Mouse (Mus musculus) stomach, embryonic 14.5 days (tissue): ENCODE results near the gene Tlk1. TPM values are rescaled to one million over a fixed set of nuclear protein-coding genes. Genes with fewer than 3 reads are reported as not detected.

Experiments
- ATAC-seq: fragments of 200-750 bp; cut with Nextera tagmentation; 2 replicates; pipeline ENCODE4 v1.8.0; 2017; ENCODE audit warnings: low read depth, moderate TSS enrichment; ENCODE audit not compliant: insufficient number of reproducible peaks, insufficient read depth, low FRiP score
- H3K27ac ChIP-seq: fragments of 300-500 bp; sonication (generic); 2 replicates; pipeline ENCODE4 v1.5.1; 2014; ENCODE audit warnings: mild to moderate bottlenecking, low read length, moderate library complexity, mixed read lengths
- H3K27me3 ChIP-seq: fragments of 300-500 bp; sonication (generic); 2 replicates; pipeline ENCODE4 v1.6.1; 2014; ENCODE audit warnings: low read length, control low read depth, mixed read lengths; ENCODE audit not compliant: control insufficient read depth, insufficient read depth
- H3K36me3 ChIP-seq: fragments of 300-500 bp; sonication (generic); 2 replicates; pipeline ENCODE4 v1.6.1; 2014; ENCODE audit warnings: mild to moderate bottlenecking, control low read depth, low read length, moderate library complexity, mixed read lengths; ENCODE audit not compliant: control insufficient read depth, insufficient read depth
- H3K4me1 ChIP-seq: fragments of 300-500 bp; sonication (generic); 2 replicates; pipeline ENCODE4 v1.6.1; 2014; ENCODE audit warnings: low read length, control low read depth, mixed read lengths; ENCODE audit not compliant: control insufficient read depth, insufficient read depth
- H3K4me2 ChIP-seq: fragments of 300-500 bp; sonication (generic); replicated peaks from 2 replicates; pipeline ENCODE4 v1.6.1; 2014; ENCODE audit warnings: low read depth, low read length, control low read depth
- H3K4me3 ChIP-seq: fragments of 300-500 bp; sonication (generic); 2 replicates; pipeline ENCODE4 v1.5.1; 2014; ENCODE audit warnings: low read depth, low read length, control low read depth
- H3K9ac ChIP-seq: fragments of 300-500 bp; sonication (generic); replicated peaks from 2 replicates; pipeline ENCODE4 v1.6.1; 2014; ENCODE audit warnings: low read depth, mild to moderate bottlenecking, control low read depth, low read length, moderate library complexity, mixed read lengths
- H3K9me3 ChIP-seq: fragments of 300-500 bp; sonication (generic); 2 replicates; pipeline ENCODE4 v1.6.1; 2016; ENCODE audit warnings: low read depth, low read length, control low read depth; ENCODE audit not compliant: control insufficient read depth
- WGBS: fragments of 180-500 bp; shearing (Covaris S2); extraction: QIAGEN DNeasy Blood & Tissue Kit; methylation state at CpG from one replicate; pipeline ENCODE4 v1.1.7; 2014; 5-methylcytosine and 5-hydroxymethylcytosine counted together
- polyA plus RNA-seq: library from polyadenylated mRNA; unstranded; fragments of >200 nt; fragmentation: Nextera tagmentation; extraction: Ambion mirVana; gene quantifications from 2 replicates; pipeline ENCODE4 v1.2.1, GENCODE M21; 2014

Tlk1 gene
- polyA plus RNA-seq, 1 experiment from 2014 or later: 42.0 TPM

GRCm38 (mm10) chr2:70764734-70765133, 60.8 kb downstream of the Tlk1 start:
- WGBS: 60% methylated on average over 7 of the region's 7 CpGs
- Histone ChIP-seq H3K4me2 (no peak overlapping the region), H3K9me3 (no peaks in the 10 kb centered on the region), H3K36me3 (no peaks in the 10 kb centered on the region; the same call in 1 of the 2 replicates), H3K27ac (no peak overlapping the region), H3K9ac (no peak overlapping the region), H3K4me3 (no peak overlapping the region), H3K4me1 (0 out of 2 replicates have a peak, but pooled peaks cover 4% of the 10 kb centered on the region), H3K27me3 (no peaks in the 10 kb centered on the region)
- no peak for ATAC-seq

- Histone ChIP-seq H3K4me3 (no peak overlapping the region), H3K36me3 (no peaks in the 10 kb centered on the region; the same call in 1 of the 2 replicates), H3K9me3 (no peaks in the 10 kb centered on the region), H3K9ac (no peak overlapping the region), H3K4me2 (no peak overlapping the region), H3K4me1 (0 out of 2 replicates have a peak, but pooled peaks cover 5% of the 10 kb centered on the region), H3K27me3 (no peaks in the 10 kb centered on the region), H3K27ac (no peak overlapping the region)
- ATAC-seq: no peak
- 87% methylated on average over 1 of the region's 1 CpGs for WGBS
These were observed 62.8 kb downstream of the Tlk1 start for GRCm38 (mm10) chr2:70762741-70763140.

- Histone ChIP-seq H3K9ac (no peak overlapping the region), H3K27me3 (no peaks in the 10 kb centered on the region), H3K27ac (no peak overlapping the region), H3K4me2 (no peak overlapping the region), H3K4me1 (no peaks in the 10 kb centered on the region), H3K4me3 (no peak overlapping the region), H3K9me3 (no peaks in the 10 kb centered on the region), H3K36me3 (peaks cover 3% of the 10 kb centered on the region; the same call in 1 of the 2 replicates)
- WGBS: 94% methylated on average over 5 of the region's 5 CpGs
- ATAC-seq: no peak
These were observed 73.4 kb downstream of the Tlk1 start for GRCm38 (mm10) chr2:70752149-70752548.

GRCm38 (mm10) chr2:70751655-70752054, 73.9 kb downstream of the Tlk1 start:
- WGBS: 85% methylated on average over 2 of the region's 2 CpGs

GRCm38 (mm10) chr2:70742588-70742987, 82.9 kb downstream of the Tlk1 start:
- Histone ChIP-seq H3K4me3 (no peak overlapping the region), H3K9me3 (no peaks in the 10 kb centered on the region), H3K27me3 (no peaks in the 10 kb centered on the region), H3K9ac (no peak overlapping the region), H3K4me2 (no peak overlapping the region), H3K27ac (no peak overlapping the region), H3K36me3 (peaks cover 33% of the 10 kb centered on the region), H3K4me1 (no peaks in the 10 kb centered on the region)
- ATAC-seq: no peak
- 91% methylated on average over 2 of the region's 2 CpGs for WGBS

More at GRCm38 (mm10) chr2:70751655-70752054, 73.9 kb downstream of the Tlk1 start:
- Histone ChIP-seq H3K27ac (no peak overlapping the region), H3K4me3 (no peak overlapping the region), H3K36me3 (peaks cover 2% of the 10 kb centered on the region; the same call in 1 of the 2 replicates), H3K9me3 (no peaks in the 10 kb centered on the region), H3K4me2 (no peak overlapping the region), H3K27me3 (no peaks in the 10 kb centered on the region), H3K4me1 (no peaks in the 10 kb centered on the region), H3K9ac (no peak overlapping the region)
- ATAC-seq: no peak

GRCm38 (mm10) chr2:70741901-70742300, 83.6 kb downstream of the Tlk1 start:
- peaks cover 40% of the 10 kb centered on the region for H3K36me3 ChIP-seq
- no peak for ATAC-seq
- 87% methylated on average over 5 of the region's 5 CpGs for WGBS

GRCm38 (mm10) chr2:70736008-70736407, 89.5 kb downstream of the Tlk1 start:
- Histone ChIP-seq H3K36me3 (peaks cover 43% of the 10 kb centered on the region), H3K27ac (no peak overlapping the region), H3K4me3 (no peak overlapping the region), H3K4me2 (no peak overlapping the region), H3K4me1 (no peaks in the 10 kb centered on the region), H3K9me3 (no peaks in the 10 kb centered on the region), H3K27me3 (no peaks in the 10 kb centered on the region), H3K9ac (no peak overlapping the region)
- ATAC-seq: no peak
- 75% methylated on average over 5 of the region's 5 CpGs for WGBS

More at GRCm38 (mm10) chr2:70741901-70742300, 83.6 kb downstream of the Tlk1 start:
- Histone ChIP-seq H3K4me2 (no peak overlapping the region), H3K27me3 (no peaks in the 10 kb centered on the region), H3K9me3 (no peaks in the 10 kb centered on the region), H3K27ac (no peak overlapping the region), H3K4me1 (no peaks in the 10 kb centered on the region), H3K9ac (no peak overlapping the region), H3K4me3 (no peak overlapping the region)

GRCm38 (mm10) chr2:70735534-70735933, 90.0 kb downstream of the Tlk1 start:
- Histone ChIP-seq H3K27me3 (no peaks in the 10 kb centered on the region), H3K4me1 (no peaks in the 10 kb centered on the region), H3K9me3 (no peaks in the 10 kb centered on the region), H3K4me3 (no peak overlapping the region), H3K36me3 (peaks cover 40% of the 10 kb centered on the region), H3K27ac (no peak overlapping the region), H3K4me2 (no peak overlapping the region), H3K9ac (no peak overlapping the region)
- no peak for ATAC-seq
- 86% methylated on average over 4 of the region's 4 CpGs for WGBS

GRCm38 (mm10) chr2:70727089-70727488, 98.4 kb downstream of the Tlk1 start:
- Histone ChIP-seq H3K36me3 (peaks cover 28% of the 10 kb centered on the region), H3K27me3 (no peaks in the 10 kb centered on the region), H3K4me3 (no peak overlapping the region), H3K4me2 (no peak overlapping the region), H3K9ac (no peak overlapping the region), H3K9me3 (no peaks in the 10 kb centered on the region), H3K4me1 (no peaks in the 10 kb centered on the region), H3K27ac (no peak overlapping the region)
- WGBS: 71% methylated on average over 2 of the region's 2 CpGs
- no peak for ATAC-seq
